Mouse (Mus musculus) midbrain, embryonic 12.5 days (tissue): ENCODE data around the gene Mocs2. TPM values are rescaled to one million over a fixed set of nuclear protein-coding genes. Genes with fewer than 3 reads are reported as not detected.

Experiments used
- ATAC-seq: fragments of 200-750 bp; cut with Nextera tagmentation; 2 replicates; pipeline ENCODE4 v1.8.0; 2017; ENCODE audit warnings: low read depth, moderate TSS enrichment, moderate library complexity; ENCODE audit not compliant: low FRiP score
- H3K27ac ChIP-seq: fragments of 300-500 bp; sonication (generic); replicated peaks from 2 replicates; pipeline ENCODE4 v1.5.1; 2016; ENCODE audit warnings: mild to moderate bottlenecking
- H3K27me3 ChIP-seq: fragments of 300-500 bp; sonication (generic); 2 replicates; pipeline ENCODE4 v1.6.1; 2016; ENCODE audit warnings: mild to moderate bottlenecking
- H3K36me3 ChIP-seq: fragments of 300-500 bp; sonication (generic); 2 replicates; pipeline ENCODE4 v1.6.1; 2016
- H3K4me1 ChIP-seq: fragments of 300-500 bp; sonication (generic); 2 replicates; pipeline ENCODE4 v1.6.1; 2016
- H3K4me2 ChIP-seq: fragments of 300-500 bp; sonication (generic); replicated peaks from 2 replicates; pipeline ENCODE4 v1.6.1; 2016; ENCODE audit warnings: mild to moderate bottlenecking, moderate library complexity
- H3K4me3 ChIP-seq: fragments of 300-500 bp; sonication (generic); 2 replicates; pipeline ENCODE4 v1.5.1; 2016; ENCODE audit warnings: mild to moderate bottlenecking
- H3K9ac ChIP-seq: fragments of 300-500 bp; sonication (generic); replicated peaks from 2 replicates; pipeline ENCODE4 v1.6.1; 2016; ENCODE audit warnings: mild to moderate bottlenecking, moderate library complexity
- H3K9me3 ChIP-seq: fragments of 300-500 bp; sonication (generic); 2 replicates; pipeline ENCODE4 v1.6.1; 2016; ENCODE audit warnings: mild to moderate bottlenecking
- WGBS: fragments of 180-500 bp; shearing (Covaris S2); methylation state at CpG from one replicate; pipeline ENCODE4 v1.1.7; 2016; 5-methylcytosine and 5-hydroxymethylcytosine counted together
- polyA plus RNA-seq: library from polyadenylated mRNA; unstranded; fragments of >200 nt; fragmentation: Nextera tagmentation; extraction: Ambion mirVana; gene quantifications from 2 replicates; pipeline ENCODE4 v1.2.1, GENCODE M21; 2016

The Mocs2 gene
- polyA plus RNA-seq, 1 experiment from 2014 or later: 79.4 TPM

DNA sequence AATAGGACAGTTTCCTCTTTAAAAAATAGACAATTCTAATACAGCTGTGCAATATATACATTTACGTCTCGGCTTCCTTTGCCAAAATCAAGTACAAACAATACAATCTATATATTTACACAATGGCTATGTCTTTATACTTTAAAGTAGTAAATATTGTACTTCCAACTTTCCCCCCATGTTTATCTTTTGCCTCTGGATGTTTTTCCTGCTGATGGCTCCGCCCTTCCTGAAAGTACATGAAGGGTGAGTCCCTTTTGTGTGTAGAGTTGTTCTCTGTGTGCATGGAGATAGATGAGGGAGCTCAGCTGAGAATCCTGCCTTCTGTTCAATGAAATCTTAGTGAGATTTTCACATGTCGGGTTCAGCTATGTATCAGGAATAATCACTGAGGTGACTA, 15.3 kb downstream of the Mocs2 start:
- no peak for ATAC-seq
- H3K27me3 ChIP-seq: no peaks in the 10 kb centered on the region
- 90% methylated on average over 4 of the region's 4 CpGs for WGBS
- H3K9ac ChIP-seq: no peak overlapping the region
- no peak overlapping the region for H3K27ac ChIP-seq
- H3K4me1 ChIP-seq: peaks cover 3% of the 10 kb centered on the region; the same call in 1 of the 2 replicates
- H3K4me3 ChIP-seq: no peak overlapping the region
- no peak overlapping the region for H3K4me2 ChIP-seq
- H3K9me3 ChIP-seq: no peaks in the 10 kb centered on the region
- peaks cover 19% of the 10 kb centered on the region; the same call in 1 of the 2 replicates for H3K36me3 ChIP-seq

DNA sequence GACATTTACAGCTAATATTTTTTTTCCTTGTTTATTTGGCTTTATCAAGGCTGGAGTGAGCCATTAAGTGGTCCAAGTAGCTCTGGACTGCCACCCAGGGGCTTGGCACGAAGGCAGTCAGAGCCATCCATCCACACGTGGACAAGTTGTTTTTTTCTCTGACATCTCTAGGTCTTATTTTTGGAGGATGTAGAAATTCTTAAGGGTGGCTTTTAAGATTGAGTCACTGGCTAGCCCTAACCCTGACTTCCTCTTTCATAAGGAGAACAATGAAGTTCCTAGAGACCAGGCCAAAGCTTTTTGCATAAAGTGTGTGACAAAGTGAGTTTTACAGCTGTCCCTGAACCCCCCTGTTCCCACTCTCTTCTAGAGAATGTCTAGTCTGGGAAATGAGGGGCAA, 16.5 kb downstream of the Mocs2 start:
- WGBS: 76% methylated on average over 2 of the region's 2 CpGs
- H3K4me3 ChIP-seq: no peak overlapping the region
- H3K27me3 ChIP-seq: no peaks in the 10 kb centered on the region
- H3K36me3 ChIP-seq: peaks cover 15% of the 10 kb centered on the region; the same call in 1 of the 2 replicates
- H3K4me2 ChIP-seq: no peak overlapping the region
- no peak overlapping the region for H3K9ac ChIP-seq
- no peak for ATAC-seq
- H3K9me3 ChIP-seq: no peaks in the 10 kb centered on the region
- peaks cover 3% of the 10 kb centered on the region; the same call in 1 of the 2 replicates for H3K4me1 ChIP-seq
- no peak overlapping the region for H3K27ac ChIP-seq

DNA sequence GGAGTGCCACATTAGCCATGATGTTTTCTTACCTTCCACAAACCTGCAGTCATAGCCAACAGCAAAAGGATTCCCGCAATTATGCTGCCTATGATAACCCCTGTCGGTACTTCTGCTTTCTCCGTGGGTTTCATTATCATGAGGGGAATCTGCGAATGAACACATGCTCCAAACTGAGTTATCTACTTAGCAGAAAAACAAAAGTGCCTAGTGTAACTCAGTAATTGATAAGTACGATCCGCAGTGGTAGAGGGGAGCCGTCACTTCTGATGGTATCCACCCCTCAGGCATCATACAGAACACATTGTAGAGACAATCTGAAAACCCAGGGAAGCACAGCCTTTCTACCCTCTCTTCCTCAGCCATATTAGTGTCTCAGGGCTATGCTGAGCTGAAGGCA, 19.0 kb downstream of the Mocs2 start:
- H3K9ac ChIP-seq: no peak overlapping the region
- peaks cover 6% of the 10 kb centered on the region; the same call in 1 of the 2 replicates for H3K4me1 ChIP-seq
- 89% methylated on average over 7 of the region's 7 CpGs for WGBS
- H3K4me2 ChIP-seq: no peak overlapping the region
- H3K27ac ChIP-seq: no peak overlapping the region
- H3K27me3 ChIP-seq: no peaks in the 10 kb centered on the region
- no peak for ATAC-seq
- no peaks in the 10 kb centered on the region for H3K36me3 ChIP-seq
- no peaks in the 10 kb centered on the region for H3K9me3 ChIP-seq
- no peak overlapping the region for H3K4me3 ChIP-seq

GRCm38 (mm10) chr13:114838535-114838990, 20.5 kb downstream of the Mocs2 start:
- Histone ChIP-seq H3K9me3 (no peaks in the 10 kb centered on the region), H3K27me3 (no peaks in the 10 kb centered on the region), H3K4me3 (no peak overlapping the region), H3K27ac (peak overlapping the region; percentile 7), H3K4me2 (no peak overlapping the region), H3K4me1 (peaks cover 6% of the 10 kb centered on the region; the same call in 1 of the 2 replicates), H3K36me3 (no peaks in the 10 kb centered on the region), H3K9ac (no peak overlapping the region)
- WGBS: 59% methylated on average over 5 of the region's 5 CpGs
- peak; percentile 61 for ATAC-seq

GRCm38 (mm10) chr13:114839098-114839497, 21.1 kb downstream of the Mocs2 start:
- Histone ChIP-seq H3K4me2 (no peak overlapping the region), H3K36me3 (no peaks in the 10 kb centered on the region), H3K9ac (no peak overlapping the region), H3K9me3 (no peaks in the 10 kb centered on the region), H3K27ac (peak overlapping the region; percentile 39; the same call in 1 of the 2 replicates), H3K4me1 (peaks cover 6% of the 10 kb centered on the region; the same call in 1 of the 2 replicates), H3K4me3 (no peak overlapping the region), H3K27me3 (no peaks in the 10 kb centered on the region)
- WGBS: 83% methylated on average over 9 of the region's 9 CpGs
- ATAC-seq: 0 out of 2 replicates have a peak, but pooled peaks have one; percentile 14

DNA sequence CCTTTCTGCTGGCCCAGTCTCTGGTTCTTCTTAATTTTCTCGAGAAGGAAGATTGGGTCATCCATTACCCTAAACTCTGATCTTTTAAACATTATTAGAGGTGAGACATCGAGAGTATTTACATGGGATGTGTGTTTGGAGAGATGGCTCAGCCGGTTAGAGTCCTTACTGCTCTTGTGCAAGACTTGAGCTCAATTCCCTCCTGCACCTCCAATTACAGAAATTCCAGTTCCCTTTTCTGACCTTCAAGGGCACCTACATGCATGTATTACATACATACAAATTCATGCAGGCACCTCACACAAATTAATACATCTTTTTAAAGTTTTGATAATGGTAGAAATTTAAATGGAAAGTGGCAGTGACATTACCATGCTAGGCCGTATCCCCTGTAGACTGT, 22.5 kb downstream of the Mocs2 start:
- WGBS: 87% methylated on average over 4 of the region's 4 CpGs
- H3K27me3 ChIP-seq: no peaks in the 10 kb centered on the region
- H3K36me3 ChIP-seq: no peaks in the 10 kb centered on the region
- no peaks in the 10 kb centered on the region for H3K9me3 ChIP-seq
- no peak overlapping the region for H3K4me3 ChIP-seq
- peaks cover 6% of the 10 kb centered on the region; the same call in 1 of the 2 replicates for H3K4me1 ChIP-seq
- H3K4me2 ChIP-seq: no peak overlapping the region
- no peak for ATAC-seq
- no peak overlapping the region for H3K27ac ChIP-seq
- no peak overlapping the region for H3K9ac ChIP-seq

DNA sequence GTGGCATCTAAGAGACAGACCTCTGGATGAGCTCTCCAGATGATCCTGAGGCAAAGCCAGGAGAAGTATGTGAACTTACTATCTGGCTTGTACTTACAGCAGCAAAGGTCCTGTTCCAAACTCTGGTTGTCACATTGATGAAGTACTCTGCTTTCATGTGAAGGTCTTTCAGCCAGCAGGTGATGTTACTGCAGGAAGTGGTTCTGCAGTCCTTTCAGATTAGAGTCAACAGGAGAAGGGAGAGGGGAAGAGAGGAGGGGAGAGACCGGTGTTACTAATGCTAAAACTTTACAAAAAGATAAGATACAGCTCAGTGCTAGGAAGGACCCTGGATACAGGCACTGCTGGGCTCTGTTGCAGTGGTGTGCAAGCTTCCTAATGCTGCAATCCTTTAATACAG, 25.3 kb downstream of the Mocs2 start:
- no peaks in the 10 kb centered on the region for H3K9me3 ChIP-seq
- no peak for ATAC-seq
- H3K27me3 ChIP-seq: no peaks in the 10 kb centered on the region
- no peak overlapping the region for H3K27ac ChIP-seq
- no peaks in the 10 kb centered on the region for H3K36me3 ChIP-seq
- no peak overlapping the region for H3K4me3 ChIP-seq
- H3K4me2 ChIP-seq: no peak overlapping the region
- 89% methylated on average over 1 of the region's 1 CpGs for WGBS
- no peak overlapping the region for H3K9ac ChIP-seq
- H3K4me1 ChIP-seq: peaks cover 2% of the 10 kb centered on the region; the same call in 1 of the 2 replicates

- ATAC-seq: no peak
- Histone ChIP-seq H3K4me3 (no peak overlapping the region), H3K4me1 (0 out of 2 replicates have a peak, but pooled peaks cover 2% of the 10 kb centered on the region), H3K9ac (no peak overlapping the region), H3K27ac (no peak overlapping the region), H3K36me3 (no peaks in the 10 kb centered on the region), H3K27me3 (no peaks in the 10 kb centered on the region), H3K9me3 (no peaks in the 10 kb centered on the region), H3K4me2 (no peak overlapping the region)
- WGBS: 86% methylated on average over 6 of the region's 6 CpGs
These were observed 27.8 kb downstream of the Mocs2 start for GRCm38 (mm10) chr13:114845804-114846203.

- no peak overlapping the region for H3K4me2 ChIP-seq
- H3K27me3 ChIP-seq: no peaks in the 10 kb centered on the region
- ATAC-seq: no peak
- H3K27ac ChIP-seq: no peak overlapping the region
- H3K4me1 ChIP-seq: no peaks in the 10 kb centered on the region
- no peak overlapping the region for H3K4me3 ChIP-seq
- no peak overlapping the region for H3K9ac ChIP-seq
- H3K36me3 ChIP-seq: no peaks in the 10 kb centered on the region
- no peaks in the 10 kb centered on the region for H3K9me3 ChIP-seq
- WGBS: 82% methylated on average over 3 of the region's 3 CpGs
These were observed 30.9 kb downstream of the Mocs2 start for GRCm38 (mm10) chr13:114848945-114849344.

DNA sequence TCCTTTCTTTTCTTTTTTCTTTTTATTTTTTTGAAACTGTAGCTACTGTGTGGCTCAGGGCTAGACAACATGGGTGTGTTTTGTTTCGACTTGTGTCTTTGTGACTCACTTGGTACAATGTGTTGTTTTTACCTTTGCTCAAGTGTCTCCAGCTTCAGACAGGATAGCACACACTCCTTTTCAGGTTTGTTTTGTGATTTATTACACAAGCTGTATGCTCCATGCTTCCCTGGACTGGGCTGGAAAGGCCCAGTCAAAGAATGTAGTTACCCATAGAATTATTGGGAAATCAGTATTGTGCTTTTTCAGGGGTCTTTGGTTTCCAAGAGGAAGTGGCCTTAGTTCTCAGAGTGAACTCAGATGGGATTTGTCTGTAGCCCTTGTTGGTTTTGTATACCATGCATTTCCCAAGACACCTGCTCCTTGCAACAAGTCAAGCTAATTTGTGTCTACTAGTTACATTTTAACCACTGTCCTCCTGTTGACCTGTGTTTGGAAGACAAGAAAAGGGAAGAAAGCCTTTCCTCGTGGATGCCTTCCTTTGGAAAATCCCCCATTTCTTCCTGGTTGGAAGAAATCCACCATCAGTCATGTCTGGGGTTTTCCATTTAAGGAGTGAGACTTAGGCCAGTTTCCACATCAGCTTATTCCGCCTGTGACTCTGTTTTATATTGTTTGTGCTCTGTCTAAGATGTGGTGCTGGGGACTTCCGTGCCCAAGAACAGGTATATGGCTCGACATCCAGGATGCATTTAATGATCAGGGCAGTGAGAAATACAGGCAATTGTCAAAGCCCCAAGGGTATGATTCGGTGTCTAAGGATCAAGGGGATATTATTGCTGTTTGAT, 34.5 kb downstream of the Mocs2 start:
- ATAC-seq: no peak
- no peak overlapping the region for H3K27ac ChIP-seq
- no peaks in the 10 kb centered on the region for H3K9me3 ChIP-seq
- H3K36me3 ChIP-seq: no peaks in the 10 kb centered on the region
- no peaks in the 10 kb centered on the region for H3K27me3 ChIP-seq
- H3K4me1 ChIP-seq: peaks cover 11% of the 10 kb centered on the region
- no peak overlapping the region for H3K9ac ChIP-seq
- no peak overlapping the region for H3K4me3 ChIP-seq
- no peak overlapping the region for H3K4me2 ChIP-seq
- WGBS: 83% methylated on average over 6 of the region's 6 CpGs

- H3K9me3 ChIP-seq: no peaks in the 10 kb centered on the region
- no peak overlapping the region for H3K9ac ChIP-seq
- H3K27me3 ChIP-seq: no peaks in the 10 kb centered on the region
- H3K27ac ChIP-seq: no peak overlapping the region
- no peak overlapping the region for H3K4me3 ChIP-seq
- peaks cover 11% of the 10 kb centered on the region for H3K4me1 ChIP-seq
- H3K36me3 ChIP-seq: no peaks in the 10 kb centered on the region
- 90% methylated on average over 2 of the region's 2 CpGs for WGBS
- ATAC-seq: no peak
- no peak overlapping the region for H3K4me2 ChIP-seq
These were observed 35.1 kb downstream of the Mocs2 start for GRCm38 (mm10) chr13:114853152-114853551.

- H3K4me2 ChIP-seq: no peak overlapping the region
- no peak overlapping the region for H3K4me3 ChIP-seq
- no peaks in the 10 kb centered on the region for H3K36me3 ChIP-seq
- H3K27me3 ChIP-seq: no peaks in the 10 kb centered on the region
- 87% methylated on average over 6 of the region's 6 CpGs for WGBS
- H3K4me1 ChIP-seq: peaks cover 11% of the 10 kb centered on the region
- no peak overlapping the region for H3K27ac ChIP-seq
- ATAC-seq: no peak
- no peaks in the 10 kb centered on the region for H3K9me3 ChIP-seq
- no peak overlapping the region for H3K9ac ChIP-seq
These were observed 36.0 kb downstream of the Mocs2 start for GRCm38 (mm10) chr13:114854023-114854422.
